Mouse (Mus musculus) testis, postnatal 14 days (tissue): Measurements from ENCODE around the gene Mtmr2.
"Not testable (repeated sequence)": the region's sequence is repeated elsewhere in the genome, so short reads cannot be mapped to it uniquely, and the experiment has no call there.

Experiments
- DNase-seq: peaks from one replicate; pipeline ENCODE4 v3.0.0; 2021; ENCODE audit warnings: low spot score

Mtmr2 gene

DNA sequence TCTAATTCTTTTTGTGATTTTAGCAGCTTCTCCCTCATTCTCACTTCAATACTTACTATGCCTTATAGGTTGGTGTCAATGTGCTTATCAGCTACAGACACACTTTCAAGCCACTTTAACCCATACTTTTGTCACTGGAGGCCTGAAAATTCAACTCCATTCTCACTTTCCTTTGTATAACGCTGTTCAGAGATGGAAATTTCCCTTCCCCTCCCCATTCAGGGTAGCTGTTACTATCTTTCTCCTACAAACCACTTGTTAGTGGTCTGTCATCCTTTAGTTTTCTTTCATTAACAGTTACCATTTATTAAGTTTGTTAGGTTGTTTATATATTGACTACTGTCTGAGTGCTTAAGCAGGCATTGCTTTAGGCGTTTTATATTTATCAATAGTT, at the start of gene Mtmr2:
Mtmr2 (plus strand) TSS at position 7 of the 394 bp plus-strand sequence.
- DNase-seq: no peak

DNA sequence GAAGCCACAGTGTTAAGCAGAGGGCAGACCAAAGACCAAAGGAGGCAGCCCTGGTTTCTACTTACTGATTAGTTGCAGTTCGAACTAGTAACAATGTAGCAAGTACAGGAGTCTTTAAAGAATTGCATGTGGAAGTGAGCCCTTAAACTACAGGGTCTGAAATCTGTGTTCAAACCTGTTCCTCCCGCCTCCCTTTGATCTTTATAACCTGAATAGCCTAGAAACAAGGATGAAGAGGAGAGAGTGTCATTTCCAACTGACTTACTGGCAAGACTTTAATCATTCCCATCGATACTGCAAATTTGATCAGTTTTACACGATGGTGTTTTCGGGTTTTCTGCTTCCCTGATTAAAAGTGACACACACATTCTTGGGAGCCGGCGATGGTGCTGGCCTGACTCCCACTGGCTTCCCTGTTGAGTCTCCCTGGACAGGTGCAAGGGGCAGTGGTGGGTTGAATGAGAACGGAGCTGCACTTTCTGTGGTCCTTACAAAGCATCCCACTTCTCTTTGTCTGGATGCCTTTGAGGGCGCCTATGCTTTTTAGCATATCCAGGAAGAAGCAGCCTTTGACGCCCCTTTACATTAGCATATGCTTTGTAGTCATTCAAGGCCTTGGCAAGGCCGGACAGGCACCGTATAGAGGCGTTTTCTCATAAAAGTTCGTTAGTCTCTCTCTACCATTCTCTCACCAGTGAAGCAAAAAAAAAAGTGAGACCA, 49.0 kb upstream of the Mtmr2 start:
- DNase-seq: no peak

DNA sequence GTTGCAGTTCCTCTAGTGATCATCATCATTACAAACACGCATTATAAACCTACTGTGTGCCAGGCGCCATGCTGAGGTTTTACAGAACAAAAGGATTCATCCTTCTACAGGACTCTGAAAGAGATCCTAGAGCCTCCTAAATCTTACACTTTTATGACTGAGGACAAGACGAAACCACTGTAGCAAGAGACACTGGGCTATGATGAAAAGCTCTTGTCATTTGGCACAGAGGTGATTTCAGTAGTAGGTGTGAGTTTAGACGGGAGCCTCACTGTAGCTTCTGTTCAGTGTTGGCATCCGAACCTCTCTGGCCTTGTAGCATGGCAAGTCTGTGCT, 48.5 kb upstream of the Mtmr2 start:
- no peak for DNase-seq

DNA sequence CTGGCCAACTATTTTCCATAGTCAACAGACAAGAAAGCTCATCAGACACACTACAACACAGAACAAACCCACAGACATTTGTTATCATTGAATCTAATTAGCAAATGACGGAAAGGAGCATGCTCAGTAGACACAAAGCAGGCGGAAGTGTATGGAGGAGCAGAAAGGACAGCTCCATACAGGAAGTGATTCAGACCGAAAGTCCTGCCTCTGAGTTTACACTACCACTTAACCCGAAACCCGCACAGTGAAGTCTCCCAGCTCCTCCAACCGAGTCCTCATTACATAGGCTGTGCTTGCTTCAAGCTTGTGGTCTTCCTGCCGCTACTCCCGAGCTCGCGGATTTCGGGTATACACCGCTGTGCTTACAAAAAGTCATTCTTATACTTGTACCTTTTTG, 46.4 kb upstream of the Mtmr2 start:
- no peak for DNase-seq

DNA sequence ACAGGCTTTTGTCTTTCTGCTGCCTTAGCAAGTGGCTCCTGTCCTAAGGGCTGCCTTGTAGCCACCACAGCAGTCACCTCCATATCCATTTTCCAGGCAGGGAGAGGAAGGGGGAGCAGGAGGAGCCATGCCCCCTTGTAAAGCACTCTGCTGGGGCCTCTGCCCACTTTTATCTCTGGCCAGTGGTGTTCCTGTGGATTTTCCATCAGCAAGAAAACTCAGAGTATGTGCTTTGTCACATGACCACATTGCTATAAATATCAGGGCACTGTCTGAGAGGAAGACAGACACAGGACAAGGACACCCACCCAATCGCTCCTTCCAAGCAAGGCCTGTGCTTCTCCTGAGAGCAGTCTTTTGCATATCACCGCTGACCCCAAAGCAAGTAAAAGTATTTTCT, 45.1 kb upstream of the Mtmr2 start:
- no peak for DNase-seq

DNA sequence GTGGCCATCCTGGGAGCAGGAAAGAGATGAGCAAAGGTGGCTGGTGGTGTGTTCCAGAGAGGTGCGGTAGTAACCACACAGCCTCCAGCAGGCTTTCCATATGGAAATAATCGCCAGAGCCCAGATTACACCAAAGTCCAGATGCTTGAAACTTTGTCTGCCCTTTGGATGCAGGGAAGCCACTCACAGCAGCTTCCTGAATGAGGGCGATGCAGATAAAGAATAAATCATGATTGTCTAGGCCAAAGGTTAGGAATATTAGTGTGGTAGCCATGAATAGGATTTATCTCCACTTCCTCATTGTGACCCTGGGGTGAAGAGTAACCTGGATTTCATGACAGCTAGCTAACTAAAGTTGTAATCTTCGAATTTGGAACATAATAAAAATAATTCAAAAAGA, 43.3 kb upstream of the Mtmr2 start:
- DNase-seq: no peak

DNA sequence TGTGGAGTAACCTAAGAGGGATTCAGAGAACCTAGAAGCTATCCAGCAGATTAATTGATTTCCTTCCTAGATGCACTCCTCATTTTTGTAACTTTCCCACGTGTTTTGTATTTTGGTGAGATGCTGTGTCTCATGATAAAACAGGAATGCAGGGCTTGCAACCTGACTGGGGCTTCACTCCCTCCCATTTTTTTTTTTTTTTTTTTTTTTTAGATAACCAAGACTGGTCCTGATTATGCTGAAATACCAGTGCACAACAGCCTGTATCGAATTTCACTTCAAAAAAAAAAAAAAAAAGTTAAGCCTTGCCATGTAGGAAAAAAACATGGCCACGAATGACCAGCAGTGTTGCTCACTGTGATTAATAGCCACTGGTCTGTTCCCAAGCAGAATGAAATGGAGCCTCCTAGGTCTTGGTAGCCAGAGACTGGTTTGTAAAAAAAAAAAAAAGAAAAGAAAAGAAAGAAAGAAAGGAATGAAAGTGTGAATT, 41.1 kb upstream of the Mtmr2 start:
- no peak for DNase-seq

DNA sequence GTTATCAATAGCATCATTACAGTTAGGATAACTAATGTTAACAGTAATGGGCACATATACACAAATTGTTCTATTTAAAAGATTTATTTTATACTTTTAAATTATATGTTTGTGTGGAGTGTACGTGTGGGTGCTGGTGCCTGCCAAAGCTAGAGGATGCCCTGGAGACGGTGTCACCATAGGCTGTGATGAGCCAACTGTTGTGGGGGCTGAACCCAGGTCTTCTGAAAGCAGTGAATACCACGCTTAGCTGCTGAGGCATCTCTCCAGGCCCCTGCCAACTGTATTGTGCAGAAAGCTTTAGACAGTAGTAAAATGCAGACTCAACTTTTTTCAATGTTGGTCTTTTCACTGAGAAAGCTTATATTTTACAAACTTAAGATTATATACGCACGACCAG, 38.8 kb upstream of the Mtmr2 start:
- no peak for DNase-seq

DNA sequence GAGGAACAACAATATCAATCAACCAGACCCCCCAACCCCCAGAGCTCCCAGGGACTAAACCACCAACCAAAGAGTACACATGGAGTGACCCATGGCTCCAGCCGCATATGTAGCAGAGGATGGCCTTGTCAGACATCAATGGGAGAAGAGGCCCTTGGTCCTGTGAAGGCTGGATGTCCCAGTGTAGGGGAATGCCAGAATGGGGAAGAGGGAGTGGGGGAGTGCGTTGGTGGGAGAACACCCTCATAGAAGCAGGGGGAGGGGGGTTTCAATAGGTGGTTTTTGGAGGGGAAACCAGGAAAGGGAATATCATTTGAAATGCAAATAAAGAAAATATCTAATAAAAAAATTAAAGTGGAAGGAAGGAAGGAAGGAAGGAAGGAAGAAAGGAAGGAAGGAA, 32.3 kb upstream of the Mtmr2 start:
- not testable (repeated sequence) for DNase-seq

DNA sequence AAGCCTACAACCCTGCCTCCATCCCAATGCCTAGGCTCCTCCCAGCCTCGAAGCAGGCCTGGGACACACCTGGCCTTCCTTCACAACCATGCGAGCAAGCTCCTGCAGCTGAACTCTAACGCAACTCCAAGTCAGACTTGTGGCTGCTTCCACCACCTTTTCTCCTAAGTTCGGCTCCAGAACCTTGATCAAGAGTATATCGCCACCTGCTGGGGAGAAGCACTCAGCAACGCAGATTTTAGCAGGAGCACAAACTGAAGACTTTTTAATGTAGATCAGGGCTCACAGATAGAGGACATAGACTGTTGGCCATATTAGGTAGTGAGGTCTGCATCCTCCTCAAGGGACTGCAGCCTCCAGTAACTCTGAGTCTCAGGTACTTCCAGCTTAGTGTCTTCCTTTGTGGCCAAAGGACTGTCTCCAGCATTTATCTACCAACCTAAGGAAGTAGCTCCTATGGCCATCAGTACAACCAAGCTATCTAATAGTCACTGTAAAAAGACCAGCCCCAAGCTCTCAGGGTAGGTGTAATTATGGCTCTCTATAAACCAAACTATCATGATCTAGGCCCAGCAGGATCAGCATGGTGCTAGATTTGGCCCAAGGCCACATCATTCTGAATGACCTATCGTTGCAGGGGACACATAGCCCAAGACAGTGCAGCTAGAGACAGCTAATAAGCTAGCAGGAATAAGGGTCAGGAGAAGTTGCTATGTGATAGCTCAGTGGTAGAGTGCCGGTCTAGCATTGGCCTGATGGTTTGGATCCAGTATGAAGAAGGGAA, 31.7 kb upstream of the Mtmr2 start:
- peak; percentile 36 for DNase-seq

DNA sequence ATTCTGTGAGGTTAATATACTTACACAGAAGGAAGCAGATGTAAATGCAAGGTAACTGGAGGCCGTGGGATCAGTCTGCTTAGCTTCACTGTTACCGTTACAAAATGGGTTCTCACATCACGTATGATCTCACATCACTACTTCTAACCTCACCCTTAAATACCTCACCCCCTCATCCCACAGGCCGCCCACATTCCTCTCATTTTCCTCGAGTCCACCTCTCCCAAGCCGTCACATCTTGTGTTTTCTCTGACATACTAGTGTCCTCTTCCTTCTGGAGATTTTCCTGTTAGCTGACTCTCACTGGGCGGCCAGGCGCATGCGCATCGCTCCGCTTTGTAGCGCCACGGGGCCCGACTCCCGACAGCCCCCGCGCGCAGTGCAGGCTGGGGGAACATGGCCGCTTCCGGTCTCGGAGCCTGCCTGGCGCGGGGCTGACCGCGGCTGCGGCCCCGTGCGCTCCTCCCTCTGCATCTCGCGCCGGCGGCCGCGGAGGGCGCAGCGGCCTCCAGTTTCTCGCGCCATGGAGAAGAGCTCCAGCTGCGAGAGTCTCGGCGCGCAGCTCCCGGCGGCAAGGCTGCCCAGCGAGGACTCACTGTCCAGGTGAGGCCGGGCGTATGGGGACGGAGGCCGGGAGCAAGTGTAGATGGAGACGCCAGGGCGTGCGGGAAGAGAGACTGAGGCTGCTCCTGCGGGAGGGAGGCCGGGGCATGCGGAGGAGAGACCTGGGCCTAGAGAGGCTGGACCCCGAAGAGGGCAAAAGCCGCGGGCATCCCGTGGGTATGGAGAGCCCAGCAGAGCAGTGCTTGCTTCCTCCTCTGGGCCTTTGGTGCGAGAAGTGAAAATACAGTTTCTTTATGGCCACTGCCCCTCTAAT, 826 bp downstream of the Mtmr2 start:
- DNase-seq: peak; percentile 93

DNA sequence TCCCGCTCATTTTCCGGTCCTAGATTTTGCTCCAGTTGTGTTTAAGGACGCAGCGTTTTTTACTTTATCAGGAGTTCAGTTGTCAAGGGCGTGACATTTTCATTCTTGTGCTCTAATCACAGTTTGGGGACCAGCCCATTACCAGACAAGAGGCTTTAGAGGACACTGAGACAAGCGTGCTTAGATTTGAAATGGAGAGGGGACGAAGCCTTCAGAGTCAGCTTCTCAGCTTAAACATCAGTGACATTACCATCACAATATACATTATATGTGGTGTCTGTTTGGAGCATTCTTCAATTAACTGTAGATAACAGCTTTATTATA, 1.4 kb downstream of the Mtmr2 start:
- DNase-seq: no peak

DNA sequence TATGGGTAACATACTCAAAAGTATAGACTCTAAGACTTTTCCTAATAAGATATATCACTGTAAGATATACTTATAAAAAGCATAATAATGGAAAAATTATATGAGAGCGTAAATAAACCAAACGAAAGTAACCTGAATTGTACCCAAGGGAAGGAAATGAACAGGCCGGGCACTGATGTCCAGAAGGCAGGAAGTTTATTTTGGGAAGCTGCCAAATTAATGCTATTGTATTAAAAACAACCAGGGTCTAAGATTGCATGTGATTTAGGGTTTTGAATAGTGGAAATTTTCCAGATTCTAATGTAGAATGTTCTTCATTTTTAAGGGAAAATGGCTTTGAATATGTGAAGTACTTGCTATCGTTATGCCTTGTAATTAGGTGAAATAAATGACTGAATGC, 4.3 kb downstream of the Mtmr2 start:
- no peak for DNase-seq

DNA sequence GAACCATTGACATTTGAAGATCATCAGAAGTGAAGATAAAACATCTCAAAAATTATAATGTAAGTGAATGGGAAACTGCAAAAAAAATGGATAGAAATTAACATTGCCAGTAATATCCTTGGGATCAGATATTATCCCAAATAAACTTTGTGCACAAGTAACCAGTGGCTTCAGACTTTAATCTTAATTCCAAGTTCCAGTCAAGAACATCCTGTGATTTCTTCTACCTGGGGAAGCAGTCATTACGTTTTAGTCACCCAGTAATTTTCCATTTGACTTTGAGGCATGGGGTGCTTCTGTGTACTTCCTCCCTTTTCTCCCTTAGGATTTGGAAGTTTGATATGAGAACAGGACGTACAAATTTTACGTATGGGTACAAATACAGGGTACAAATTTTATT, 12.2 kb downstream of the Mtmr2 start:
- no peak for DNase-seq

DNA sequence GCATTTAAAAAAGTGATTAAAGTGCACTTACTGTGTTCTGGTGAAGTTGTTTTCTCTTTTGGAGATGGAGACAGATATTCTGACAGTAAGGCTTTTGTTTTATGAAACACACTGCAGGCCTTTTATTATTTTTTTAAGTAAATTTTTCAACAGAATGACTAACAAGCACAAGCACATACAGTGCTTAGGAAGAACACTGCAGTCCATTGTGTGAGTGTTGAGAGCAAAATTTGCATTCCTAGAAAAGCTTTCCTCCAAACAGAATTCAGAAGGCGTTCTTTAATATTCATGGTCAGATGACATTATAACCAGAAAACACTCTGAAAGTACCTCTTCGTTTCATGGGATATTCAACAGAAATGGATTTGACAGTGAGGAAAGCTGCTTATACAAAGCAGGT, 17.4 kb downstream of the Mtmr2 start:
- DNase-seq: no peak

DNA sequence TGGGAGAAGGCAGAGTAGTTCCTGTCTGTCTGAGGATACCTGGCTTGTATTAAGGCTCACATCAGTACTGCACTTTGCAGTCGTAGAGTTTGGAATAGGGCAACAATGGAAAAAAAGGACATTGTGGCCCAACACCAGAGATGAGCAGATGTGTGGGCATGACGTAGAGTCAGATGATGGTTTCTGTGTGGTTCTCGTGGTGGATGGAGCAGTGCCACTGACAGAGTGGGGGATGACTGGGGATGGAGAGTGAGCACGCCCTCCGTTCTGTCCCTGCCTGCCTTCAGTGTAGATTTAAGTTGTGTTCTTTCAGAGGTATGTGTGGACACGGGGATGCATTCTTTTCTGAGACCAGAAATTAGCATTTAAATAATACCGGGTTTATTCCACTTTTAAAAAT, 18.4 kb downstream of the Mtmr2 start:
- no peak for DNase-seq

DNA sequence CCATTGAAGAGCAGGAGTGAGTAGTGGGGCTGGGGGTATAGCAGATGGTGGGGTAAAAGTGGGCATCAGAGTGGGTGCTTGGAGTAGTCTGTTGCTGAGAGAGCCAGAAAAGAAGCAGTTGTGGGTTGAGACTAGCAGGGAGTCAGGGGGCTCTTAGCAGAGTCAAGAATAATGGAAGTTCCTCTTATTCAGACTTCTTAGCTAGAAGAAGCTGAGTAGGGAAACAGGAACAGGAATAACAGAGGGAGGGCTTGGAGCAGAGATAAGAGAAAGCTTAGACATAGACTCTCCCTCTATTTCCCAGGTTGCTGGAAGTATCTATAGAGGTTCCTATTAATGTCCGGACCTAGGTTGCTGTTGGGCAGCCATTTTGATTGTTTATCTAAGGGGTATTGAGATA, 26.5 kb downstream of the Mtmr2 start:
- no peak for DNase-seq

DNA sequence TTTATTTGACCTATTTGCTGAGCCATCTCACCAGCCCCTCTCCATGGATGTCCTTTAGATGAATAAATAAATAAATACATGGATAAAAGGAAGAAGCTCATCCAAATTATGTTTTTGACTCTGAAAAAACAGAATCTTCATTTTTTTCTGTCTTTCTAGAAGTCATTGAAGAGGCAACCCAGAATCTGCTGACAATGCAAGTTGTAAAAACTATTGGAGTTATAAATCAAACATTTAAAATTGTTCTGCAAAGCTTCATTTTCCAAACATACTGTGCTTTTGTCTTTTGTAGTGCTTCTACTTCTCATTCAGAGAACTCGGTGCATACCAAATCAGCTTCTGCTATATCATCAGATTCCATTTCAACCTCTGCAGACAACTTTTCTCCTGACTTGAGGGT, 33.8 kb downstream of the Mtmr2 start:
- DNase-seq: no peak

DNA sequence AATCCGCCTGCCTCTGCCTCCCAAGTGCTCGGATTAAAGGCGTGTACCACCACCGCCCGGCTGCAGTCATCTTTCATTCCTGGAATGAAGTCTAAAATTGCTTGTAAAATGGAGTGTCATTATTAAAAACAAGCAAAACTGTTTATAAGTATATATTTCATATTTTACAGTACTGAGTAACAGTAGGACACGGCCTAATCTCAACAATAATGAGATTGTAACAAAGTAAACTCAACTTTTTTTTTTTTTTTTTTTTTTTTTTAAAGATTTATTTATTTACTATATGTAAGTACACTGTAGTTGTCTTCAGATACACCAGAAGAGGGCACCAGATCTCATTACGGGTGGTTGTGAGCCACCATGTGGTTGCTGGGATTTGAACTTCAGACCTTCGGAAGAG, 42.7 kb downstream of the Mtmr2 start:
- DNase-seq: not testable (repeated sequence)

DNA sequence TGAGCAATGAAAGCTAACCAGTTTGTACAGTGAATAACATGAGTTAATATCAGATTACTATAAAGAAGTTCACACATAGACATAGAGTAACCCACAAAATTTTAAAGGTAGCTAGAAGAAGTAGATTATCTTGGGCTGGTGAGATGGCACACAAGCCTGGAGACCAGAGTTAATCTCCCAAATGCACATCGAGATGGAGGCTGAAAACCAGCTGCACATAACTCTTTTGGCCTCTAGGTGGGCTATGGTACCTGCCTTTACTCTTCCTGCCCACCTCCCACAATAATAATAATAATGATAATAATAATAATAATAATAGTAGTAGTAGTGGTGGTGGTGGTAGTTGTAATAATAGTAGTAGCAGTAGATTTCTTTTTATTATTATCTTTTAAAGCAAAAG, 46.1 kb downstream of the Mtmr2 start:
- DNase-seq: no peak

DNA sequence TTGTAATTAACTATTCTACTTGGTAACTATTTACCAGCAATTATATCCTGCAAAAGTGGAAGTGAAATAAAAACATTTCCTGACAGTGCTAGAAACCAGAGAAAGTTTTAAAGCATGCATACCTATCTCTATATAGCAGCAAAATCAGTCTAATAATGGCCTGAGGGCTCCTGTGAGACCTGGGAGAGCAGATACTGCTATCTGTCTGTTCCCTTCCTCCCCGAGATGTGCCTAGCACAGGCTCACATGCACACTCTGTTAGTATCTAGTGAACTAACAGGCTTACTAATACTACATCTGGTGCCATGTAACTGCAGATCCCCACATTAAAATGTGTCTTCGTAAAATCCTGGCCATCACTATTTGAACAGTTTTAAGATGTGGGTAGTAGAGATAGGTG, 46.5 kb downstream of the Mtmr2 start:
- no peak for DNase-seq

DNA sequence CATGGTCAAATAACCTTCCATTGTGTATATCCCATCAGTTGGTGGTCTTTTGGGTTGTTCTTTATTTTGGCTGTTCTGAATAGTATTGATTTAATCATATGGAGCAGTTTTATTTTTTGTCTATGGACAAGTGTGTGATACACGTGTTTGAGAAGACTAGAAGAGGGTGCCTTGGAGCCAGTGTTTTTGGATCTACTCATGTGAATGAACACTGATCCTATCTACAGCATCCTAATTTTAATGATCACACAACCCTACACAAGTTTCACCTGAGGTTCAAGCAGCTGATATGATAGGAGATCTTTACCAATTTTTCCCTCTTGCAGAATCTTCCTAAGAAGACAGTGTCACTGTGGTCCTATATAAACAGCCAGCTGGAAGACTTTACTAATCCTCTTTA, 56.3 kb downstream of the Mtmr2 start:
- no peak for DNase-seq

DNA sequence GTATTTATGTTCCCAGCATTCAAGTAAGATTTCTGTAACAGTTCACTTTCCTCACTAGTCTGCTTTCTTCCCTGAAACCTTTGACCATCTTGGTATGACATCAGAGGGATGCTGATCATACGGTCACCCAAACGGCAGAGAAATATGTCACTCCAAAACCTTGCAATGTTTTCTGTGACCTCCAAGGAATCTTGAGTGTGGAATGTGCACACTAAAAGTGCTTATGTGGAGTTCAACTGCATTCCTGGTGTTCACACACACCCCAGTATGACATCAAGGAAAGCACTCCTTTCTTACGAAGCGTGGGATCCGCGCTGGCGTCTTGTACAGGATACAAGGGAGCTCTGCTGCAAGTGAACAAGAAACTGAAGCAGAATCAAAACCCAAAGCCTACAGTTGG, 58.6 kb downstream of the Mtmr2 start:
- DNase-seq: no peak
